Mouse (Mus musculus): ENCODE data around the gene Stag2. TPM values are rescaled to one million over a fixed set of nuclear protein-coding genes. Genes with fewer than 3 reads are reported as not detected.

The Stag2 gene
- polyA plus RNA-seq, 1 experiment from 2014 or later = 56.9 TPM

DNA sequence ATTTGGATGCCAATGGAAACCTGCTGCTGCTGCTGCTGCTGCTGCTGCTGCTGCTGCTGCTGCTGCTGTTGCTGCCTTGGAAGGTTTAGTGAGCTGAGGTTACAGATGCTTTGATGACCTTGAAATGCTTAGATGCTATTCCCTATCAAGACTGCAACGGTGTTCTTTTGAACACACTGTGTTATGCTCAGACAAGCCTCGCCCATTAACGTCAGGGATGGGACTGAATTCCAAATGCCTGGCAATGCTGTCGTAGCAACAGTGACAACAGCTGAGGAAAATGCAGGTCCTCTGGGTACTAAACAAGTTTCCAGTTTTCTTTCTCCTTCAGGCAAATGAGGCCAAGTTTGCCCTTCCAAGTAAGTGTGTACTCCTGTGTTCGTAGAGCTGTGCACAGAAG is 171.3 kb downstream of the Stag2 start:
- ATAC-seq (replicated peaks; ENCODE audit: low FRiP score) = no peak
- no peaks in the 10 kb centered on the region for H3K36me3 ChIP-seq (ENCODE audit: control insufficient read depth, insufficient read depth, low read length)

DNA sequence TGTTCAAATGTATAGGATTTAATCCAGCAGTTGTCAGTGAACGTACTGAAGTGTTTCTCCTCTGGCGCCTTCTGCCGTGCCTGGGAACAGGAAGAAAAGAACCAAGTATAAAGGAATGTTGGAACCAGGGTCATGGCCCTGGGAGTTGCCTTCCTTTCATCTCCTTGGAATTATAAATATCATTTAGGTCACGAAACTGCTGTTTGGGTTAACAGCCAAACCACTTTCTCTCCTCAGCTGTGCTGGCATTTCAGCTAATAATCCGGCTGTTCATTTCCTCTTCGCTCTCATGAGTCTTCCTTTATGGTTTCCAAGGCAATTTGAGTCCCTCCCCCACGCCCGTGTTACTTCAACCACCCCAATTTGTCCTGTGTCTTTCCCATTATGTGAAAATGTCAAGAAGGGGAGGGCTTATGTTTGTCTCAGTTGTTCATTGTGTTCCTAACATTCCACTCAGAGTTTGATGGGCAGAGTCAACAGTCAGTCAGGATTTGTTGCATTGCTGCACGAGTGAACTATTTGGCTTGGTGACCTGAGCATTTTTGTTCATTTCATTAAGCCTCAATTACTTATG is 172.2 kb downstream of the Stag2 start:
- H3K36me3 ChIP-seq (ENCODE audit: control insufficient read depth, insufficient read depth, low read length) = no peaks in the 10 kb centered on the region
- H3K4me1 ChIP-seq (replicated peaks; ENCODE audit: control insufficient read depth, insufficient read depth, low read length) = no peaks in the 10 kb centered on the region
- no peak for ATAC-seq (replicated peaks; ENCODE audit: low FRiP score)
- no peak for DNase-seq (ENCODE audit: low spot score)
- 66% methylated on average over 9 of the region's 9 CpGs for WGBS
- no peak overlapping the region for H3K27ac ChIP-seq (ENCODE audit: low read depth, low read length)
- no peak overlapping the region for H3K4me3 ChIP-seq (ENCODE audit: low read depth, low read length)
- no peaks in the 10 kb centered on the region for H3K27me3 ChIP-seq (replicated peaks; ENCODE audit: control insufficient read depth, insufficient read depth, low read length)
- no peak overlapping the region for H3K4me2 ChIP-seq
- no peak overlapping the region for H3K9ac ChIP-seq (ENCODE audit: low read depth, low read length)
- no peaks in the 10 kb centered on the region for H3K9me3 ChIP-seq (ENCODE audit: control insufficient read depth, low read length)

More for the DNA sequence above, 171.3 kb downstream of the Stag2 start:
- Histone ChIP-seq H3K4me2 (no peak overlapping the region), H3K4me3 (ENCODE audit: low read depth, low read length) (no peak overlapping the region), H3K4me1 (replicated peaks; ENCODE audit: control insufficient read depth, insufficient read depth, low read length) (no peaks in the 10 kb centered on the region), H3K27me3 (replicated peaks; ENCODE audit: control insufficient read depth, insufficient read depth, low read length) (no peaks in the 10 kb centered on the region), H3K9me3 (ENCODE audit: control insufficient read depth, low read length) (no peaks in the 10 kb centered on the region), H3K27ac (ENCODE audit: low read depth, low read length) (no peak overlapping the region), H3K9ac (ENCODE audit: low read depth, low read length) (no peak overlapping the region)
- DNase-seq (ENCODE audit: low spot score) = no peak
- 66% methylated on average over 5 of the region's 5 CpGs for WGBS

DNA sequence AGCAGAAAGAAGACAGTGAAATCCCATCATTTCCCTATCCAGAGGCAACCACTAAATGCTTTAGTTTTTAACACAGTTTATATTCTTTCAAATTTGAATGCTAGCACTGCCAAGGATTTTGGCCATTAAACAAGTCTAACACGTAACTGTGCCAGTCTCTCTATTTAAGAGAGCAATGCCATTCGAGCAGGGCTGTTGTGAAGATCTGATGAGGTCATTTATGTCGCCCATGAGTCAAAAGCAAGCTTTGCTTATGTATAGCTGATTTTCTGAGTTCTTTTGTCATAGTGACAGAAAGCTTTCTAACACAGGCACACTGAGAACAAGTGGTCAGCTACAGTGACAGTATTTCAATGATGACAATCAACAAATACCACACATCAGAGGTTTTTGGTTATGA is 175.7 kb downstream of the Stag2 start:
- Histone ChIP-seq H3K9me3 (ENCODE audit: control insufficient read depth, low read length) (no peaks in the 10 kb centered on the region), H3K4me3 (ENCODE audit: low read depth, low read length) (no peak overlapping the region), H3K4me1 (replicated peaks; ENCODE audit: control insufficient read depth, insufficient read depth, low read length) (no peaks in the 10 kb centered on the region), H3K27me3 (replicated peaks; ENCODE audit: control insufficient read depth, insufficient read depth, low read length) (no peaks in the 10 kb centered on the region), H3K9ac (ENCODE audit: low read depth, low read length) (no peak overlapping the region), H3K36me3 (ENCODE audit: control insufficient read depth, insufficient read depth, low read length) (no peaks in the 10 kb centered on the region), H3K4me2 (no peak overlapping the region), H3K27ac (ENCODE audit: low read depth, low read length) (no peak overlapping the region)
- WGBS = 79% methylated on average over 3 of the region's 3 CpGs
- no peak for DNase-seq (ENCODE audit: low spot score)
- ATAC-seq (replicated peaks; ENCODE audit: low FRiP score) = no peak

Other genes starting within 250 kb of the Stag2 start
- gene Thoc2, start 228.6 kb upstream of the Stag2 start, polyA plus RNA-seq (2014; fragmentation: Nextera tagmentation; extraction: Ambion mirVana) = 62.1 and 67.3 TPM in 2 replicates
- gene Xiap, start 89.6 kb upstream of the Stag2 start, polyA plus RNA-seq (2014; fragmentation: Nextera tagmentation; extraction: Ambion mirVana) = 12.9 and 14.1 TPM in 2 replicates

Data from liver, embryonic 11.5 days (tissue).